Mouse (Mus musculus) layer of hippocampus, adult 8-10 months (tissue): ENCODE measurements at regions not wholly inside any gene's neighbourhood (a gene's known extent, or its start where the extent isn't known, plus 50 kb on each side); places are given as distances from the start of the nearest gene placed in this dataset.

Experiments used
- DNase-seq, 2 experiments: peaks; one replicate each; pipeline ENCODE4 v3.0.0; 2022; ENCODE audit warnings: low spot score in 2 of 2

GRCm38 (mm10) chr12:29279631-29280080 lies 248.5 kb upstream of the Myt1l start:
- DNase-seq, result no peak

GRCm38 (mm10) chr12:29280081-29280788 lies 247.9 kb upstream of the Myt1l start:
- peak; percentile 33 to 34 for DNase-seq

- DNase-seq, result no peak
These were observed 247.1 kb upstream of the Myt1l start for GRCm38 (mm10) chr12:29280861-29281630.

- no peak for DNase-seq
These were observed 239.4 kb upstream of the Myt1l start for GRCm38 (mm10) chr12:29288801-29289200.

GRCm38 (mm10) chr12:29290591-29291351 lies 237.4 kb upstream of the Myt1l start:
- peak; percentile 99 for DNase-seq

- DNase-seq, result no peak
These were observed 230.2 kb upstream of the Myt1l start for GRCm38 (mm10) chr12:29297984-29298383.

GRCm38 (mm10) chr12:29315636-29316035 lies 212.5 kb upstream of the Myt1l start:
- DNase-seq, result no peak

- no peak for DNase-seq
These were observed 206.7 kb upstream of the Myt1l start for GRCm38 (mm10) chr12:29321468-29321867.

GRCm38 (mm10) chr12:29323534-29323933 lies 204.7 kb upstream of the Myt1l start:
- no peak for DNase-seq

GRCm38 (mm10) chr12:29335839-29336469 lies 192.2 kb upstream of the Myt1l start:
- DNase-seq, result no peak

- DNase-seq, result no peak
These were observed 190.8 kb upstream of the Myt1l start for GRCm38 (mm10) chr12:29337336-29337735.

- DNase-seq, result no peak
These were observed 186.7 kb upstream of the Myt1l start for GRCm38 (mm10) chr12:29341388-29341995.

- no peak for DNase-seq
These were observed 184.9 kb upstream of the Myt1l start for GRCm38 (mm10) chr12:29343147-29343852.

GRCm38 (mm10) chr12:29348698-29349097 lies 179.5 kb upstream of the Myt1l start:
- DNase-seq, result peak in 1 of 2 experiments; percentile 28

GRCm38 (mm10) chr12:29349146-29349850 lies 178.9 kb upstream of the Myt1l start:
- DNase-seq, result no peak

- DNase-seq, result peak; percentile 14 to 26
These were observed 174.2 kb upstream of the Myt1l start for GRCm38 (mm10) chr12:29353777-29354496.

- DNase-seq, result no peak
These were observed 173.4 kb upstream of the Myt1l start for GRCm38 (mm10) chr12:29354816-29355215.

GRCm38 (mm10) chr12:29356681-29357397 lies 171.3 kb upstream of the Myt1l start:
- DNase-seq, result no peak
